Mouse (Mus musculus): ENCODE measurements around the gene Prkd3. TPM values are rescaled to one million over a fixed set of nuclear protein-coding genes. Genes with fewer than 3 reads are reported as not detected.

Gene Prkd3
- polyA plus RNA-seq, 1 experiment from 2014 or later, result 21.1 TPM

GRCm38 (mm10) chr17:79043705-79044104, 23.1 kb upstream of the Prkd3 start:
- no peak for ATAC-seq
- 92% methylated on average over 2 of the region's 2 CpGs for WGBS
- H3K9ac ChIP-seq (ENCODE audit: low read depth, low read length), result no peak overlapping the region
- H3K27me3 ChIP-seq (replicated peaks; ENCODE audit: control insufficient read depth, insufficient read depth, low read length), result no peaks in the 10 kb centered on the region
- H3K36me3 ChIP-seq (ENCODE audit: control insufficient read depth, insufficient read depth, low read length), result no peaks in the 10 kb centered on the region
- no peaks in the 10 kb centered on the region for H3K9me3 ChIP-seq (ENCODE audit: control insufficient read depth, low read length)
- H3K27ac ChIP-seq (ENCODE audit: low read length), result no peak overlapping the region
- no peak overlapping the region for H3K4me3 ChIP-seq (ENCODE audit: low read length)
- H3K4me1 ChIP-seq (ENCODE audit: control insufficient read depth, insufficient read depth, low read length), result no peaks in the 10 kb centered on the region
- no peak overlapping the region for H3K4me2 ChIP-seq (ENCODE audit: low read depth, low read length)

GRCm38 (mm10) chr17:79039660-79040059, 19.0 kb upstream of the Prkd3 start:
- H3K27me3 ChIP-seq (replicated peaks; ENCODE audit: control insufficient read depth, insufficient read depth, low read length), result no peaks in the 10 kb centered on the region
- H3K9ac ChIP-seq (ENCODE audit: low read depth, low read length), result no peak overlapping the region
- H3K36me3 ChIP-seq (ENCODE audit: control insufficient read depth, insufficient read depth, low read length), result no peaks in the 10 kb centered on the region
- ATAC-seq, result no peak
- H3K9me3 ChIP-seq (ENCODE audit: control insufficient read depth, low read length), result no peaks in the 10 kb centered on the region
- no peaks in the 10 kb centered on the region for H3K4me1 ChIP-seq (ENCODE audit: control insufficient read depth, insufficient read depth, low read length)
- no peak overlapping the region for H3K4me3 ChIP-seq (ENCODE audit: low read length)
- H3K27ac ChIP-seq (ENCODE audit: low read length), result no peak overlapping the region
- no peak overlapping the region for H3K4me2 ChIP-seq (ENCODE audit: low read depth, low read length)

GRCm38 (mm10) chr17:79032782-79033181, 12.2 kb upstream of the Prkd3 start:
- Histone ChIP-seq H3K9ac (ENCODE audit: low read depth, low read length) (no peak overlapping the region), H3K4me1 (ENCODE audit: control insufficient read depth, insufficient read depth, low read length) (no peaks in the 10 kb centered on the region), H3K27ac (ENCODE audit: low read length) (no peak overlapping the region), H3K9me3 (ENCODE audit: control insufficient read depth, low read length) (no peaks in the 10 kb centered on the region), H3K4me2 (ENCODE audit: low read depth, low read length) (no peak overlapping the region), H3K36me3 (ENCODE audit: control insufficient read depth, insufficient read depth, low read length) (no peaks in the 10 kb centered on the region), H3K4me3 (ENCODE audit: low read length) (no peak overlapping the region), H3K27me3 (replicated peaks; ENCODE audit: control insufficient read depth, insufficient read depth, low read length) (no peaks in the 10 kb centered on the region; the same call in 1 of the 2 replicates)
- ATAC-seq, result no peak
- 82% methylated on average over 4 of the region's 4 CpGs for WGBS

- Histone ChIP-seq H3K4me3 (ENCODE audit: low read length) (no peak overlapping the region), H3K9me3 (ENCODE audit: control insufficient read depth, low read length) (no peaks in the 10 kb centered on the region), H3K4me2 (ENCODE audit: low read depth, low read length) (no peak overlapping the region), H3K4me1 (ENCODE audit: control insufficient read depth, insufficient read depth, low read length) (no peaks in the 10 kb centered on the region), H3K9ac (ENCODE audit: low read depth, low read length) (no peak overlapping the region), H3K27me3 (replicated peaks; ENCODE audit: control insufficient read depth, insufficient read depth, low read length) (no peaks in the 10 kb centered on the region; the same call in 1 of the 2 replicates), H3K36me3 (ENCODE audit: control insufficient read depth, insufficient read depth, low read length) (no peaks in the 10 kb centered on the region), H3K27ac (ENCODE audit: low read length) (no peak overlapping the region)
- 87% methylated on average over 5 of the region's 5 CpGs for WGBS
- no peak for ATAC-seq
Observed at GRCm38 (mm10) chr17:79031569-79031968, 11.0 kb upstream of the Prkd3 start.

GRCm38 (mm10) chr17:79029226-79029625, 8.6 kb upstream of the Prkd3 start:
- Histone ChIP-seq H3K4me2 (ENCODE audit: low read depth, low read length) (no peak overlapping the region), H3K4me1 (ENCODE audit: control insufficient read depth, insufficient read depth, low read length) (no peaks in the 10 kb centered on the region), H3K27ac (ENCODE audit: low read length) (no peak overlapping the region), H3K9me3 (ENCODE audit: control insufficient read depth, low read length) (no peaks in the 10 kb centered on the region), H3K27me3 (replicated peaks; ENCODE audit: control insufficient read depth, insufficient read depth, low read length) (no peaks in the 10 kb centered on the region; the same call in 1 of the 2 replicates), H3K9ac (ENCODE audit: low read depth, low read length) (no peak overlapping the region), H3K4me3 (ENCODE audit: low read length) (no peak overlapping the region), H3K36me3 (ENCODE audit: control insufficient read depth, insufficient read depth, low read length) (no peaks in the 10 kb centered on the region)
- 79% methylated on average over 3 of the region's 3 CpGs for WGBS
- ATAC-seq, result no peak

GRCm38 (mm10) chr17:79024544-79024943, 3.9 kb upstream of the Prkd3 start:
- ATAC-seq, result no peak
- 79% methylated on average over 4 of the region's 4 CpGs for WGBS
- H3K9me3 ChIP-seq (ENCODE audit: control insufficient read depth, low read length), result no peaks in the 10 kb centered on the region
- no peaks in the 10 kb centered on the region for H3K36me3 ChIP-seq (ENCODE audit: control insufficient read depth, insufficient read depth, low read length)
- no peak overlapping the region for H3K9ac ChIP-seq (ENCODE audit: low read depth, low read length)
- no peak overlapping the region for H3K4me3 ChIP-seq (ENCODE audit: low read length)
- no peak overlapping the region for H3K27ac ChIP-seq (ENCODE audit: low read length)
- H3K4me2 ChIP-seq (ENCODE audit: low read depth, low read length), result no peak overlapping the region
- H3K4me1 ChIP-seq (ENCODE audit: control insufficient read depth, insufficient read depth, low read length), result no peaks in the 10 kb centered on the region
- H3K27me3 ChIP-seq (replicated peaks; ENCODE audit: control insufficient read depth, insufficient read depth, low read length), result no peaks in the 10 kb centered on the region

GRCm38 (mm10) chr17:79022746-79023145, 2.1 kb upstream of the Prkd3 start:
- H3K9ac ChIP-seq (ENCODE audit: low read depth, low read length), result no peak overlapping the region
- WGBS, result 44% methylated on average over 3 of the region's 3 CpGs
- no peaks in the 10 kb centered on the region for H3K27me3 ChIP-seq (replicated peaks; ENCODE audit: control insufficient read depth, insufficient read depth, low read length)
- no peak overlapping the region for H3K4me3 ChIP-seq (ENCODE audit: low read length)
- H3K9me3 ChIP-seq (ENCODE audit: control insufficient read depth, low read length), result no peaks in the 10 kb centered on the region
- H3K36me3 ChIP-seq (ENCODE audit: control insufficient read depth, insufficient read depth, low read length), result no peaks in the 10 kb centered on the region
- no peak overlapping the region for H3K27ac ChIP-seq (ENCODE audit: low read length)
- ATAC-seq, result no peak
- H3K4me2 ChIP-seq (ENCODE audit: low read depth, low read length), result no peak overlapping the region
- H3K4me1 ChIP-seq (ENCODE audit: control insufficient read depth, insufficient read depth, low read length), result peaks cover 3% of the 10 kb centered on the region

- H3K4me2 ChIP-seq (ENCODE audit: low read depth, low read length), result peak overlapping the region; percentile 92
- H3K27ac ChIP-seq (ENCODE audit: low read length), result no peak overlapping the region; the same call in 1 of the 2 replicates
- H3K36me3 ChIP-seq (ENCODE audit: control insufficient read depth, insufficient read depth, low read length), result no peaks in the 10 kb centered on the region
- peak overlapping the region; percentile 84 for H3K4me3 ChIP-seq (ENCODE audit: low read length)
- H3K4me1 ChIP-seq (ENCODE audit: control insufficient read depth, insufficient read depth, low read length), result peaks cover 10% of the 10 kb centered on the region
- peak; percentile 53 for ATAC-seq
- H3K27me3 ChIP-seq (replicated peaks; ENCODE audit: control insufficient read depth, insufficient read depth, low read length), result no peaks in the 10 kb centered on the region
- H3K9me3 ChIP-seq (ENCODE audit: control insufficient read depth, low read length), result no peaks in the 10 kb centered on the region
- 2% methylated on average over 24 of the region's 24 CpGs for WGBS
- peak overlapping the region; percentile 92 for H3K9ac ChIP-seq (ENCODE audit: low read depth, low read length)
Observed at GRCm38 (mm10) chr17:79020984-79021335, 344 bp upstream of the Prkd3 start.

- H3K9ac ChIP-seq (ENCODE audit: low read depth, low read length), result peak overlapping the region; percentile 92
- peak overlapping the region; percentile 84 for H3K4me3 ChIP-seq (ENCODE audit: low read length)
- peaks cover 10% of the 10 kb centered on the region for H3K4me1 ChIP-seq (ENCODE audit: control insufficient read depth, insufficient read depth, low read length)
- no peaks in the 10 kb centered on the region for H3K36me3 ChIP-seq (ENCODE audit: control insufficient read depth, insufficient read depth, low read length)
- H3K27me3 ChIP-seq (replicated peaks; ENCODE audit: control insufficient read depth, insufficient read depth, low read length), result no peaks in the 10 kb centered on the region
- peak overlapping the region; percentile 77 for H3K27ac ChIP-seq (ENCODE audit: low read length)
- WGBS, result 2% methylated on average over 18 of the region's 18 CpGs
- no peaks in the 10 kb centered on the region for H3K9me3 ChIP-seq (ENCODE audit: control insufficient read depth, low read length)
- peak overlapping the region; percentile 92 for H3K4me2 ChIP-seq (ENCODE audit: low read depth, low read length)
- ATAC-seq, result peak; percentile 6; the same call in 1 of the 2 replicates
Observed at GRCm38 (mm10) chr17:79019726-79020207, 849 bp downstream of the Prkd3 start.

- Histone ChIP-seq H3K9me3 (ENCODE audit: control insufficient read depth, low read length) (no peaks in the 10 kb centered on the region), H3K27ac (ENCODE audit: low read length) (no peak overlapping the region), H3K27me3 (replicated peaks; ENCODE audit: control insufficient read depth, insufficient read depth, low read length) (no peaks in the 10 kb centered on the region), H3K4me3 (ENCODE audit: low read length) (peak overlapping the region; percentile 27), H3K36me3 (ENCODE audit: control insufficient read depth, insufficient read depth, low read length) (no peaks in the 10 kb centered on the region), H3K4me2 (ENCODE audit: low read depth, low read length) (peak overlapping the region; percentile 43; the same call in 1 of the 2 replicates), H3K4me1 (ENCODE audit: control insufficient read depth, insufficient read depth, low read length) (peaks cover 10% of the 10 kb centered on the region), H3K9ac (ENCODE audit: low read depth, low read length) (peak overlapping the region; percentile 45; the same call in 1 of the 2 replicates)
- WGBS, result 40% methylated on average over 9 of the region's 9 CpGs
- ATAC-seq, result no peak
Observed at GRCm38 (mm10) chr17:79018422-79018821, 2.2 kb downstream of the Prkd3 start.
